ENCODE assay signal across 8 mouse cellular contexts in the genomic region with DNA sequence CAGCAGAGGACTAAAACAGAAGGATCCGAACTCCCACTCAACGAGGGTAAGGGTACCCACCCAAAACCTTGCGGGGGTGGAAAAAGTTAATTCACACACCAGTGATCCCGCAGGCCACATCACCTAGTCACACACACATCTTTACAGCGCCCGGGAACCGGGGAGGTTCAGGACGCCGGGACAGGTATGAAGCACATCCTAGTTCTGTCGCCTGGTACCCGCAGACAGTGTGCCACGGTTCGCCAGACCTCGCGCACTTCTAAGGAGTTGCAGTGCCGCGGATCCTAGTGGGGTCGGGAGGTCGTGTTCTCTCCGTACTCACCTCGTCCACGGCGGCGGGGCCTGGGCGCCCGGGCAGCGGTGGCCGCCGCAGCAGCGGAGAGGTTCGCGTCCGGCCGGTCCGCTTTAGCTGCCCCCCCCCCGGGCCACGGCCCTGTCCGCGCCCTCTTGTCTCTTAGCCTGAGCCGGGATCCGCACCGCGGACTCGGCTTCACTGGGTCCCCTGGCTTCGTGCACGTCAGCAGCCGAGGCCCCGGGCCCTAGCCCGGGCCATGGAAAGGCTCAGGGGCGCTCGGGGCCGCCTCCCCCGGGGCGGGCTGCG. TPM values are rescaled to one million over a fixed set of nuclear protein-coding genes. Genes with fewer than 3 reads are reported as not detected.
DNase-seq lines count a peak whose midpoint lies in the region; ATAC-seq and TF ChIP-seq lines count a peak whose summit lies in the region.

No protein-coding gene starts in this region.

- WGBS in heart, embryonic 15.5 days = under 1% methylated on average over 53 of the region's 55 CpGs
- under 1% methylated on average over 46 of the region's 55 CpGs for WGBS in liver, postnatal 0 days (ENCODE audit: insufficient replicate concordance)

- H3K4me2 ChIP-seq in heart, embryonic 15.5 days = peak overlapping the region; percentile 99
- peak overlapping the region; percentile 93 for H3K4me2 ChIP-seq in liver, postnatal 0 days (ENCODE audit: low read depth, low read length)

- no peak for TF ChIP-seq EP300 in liver, postnatal 0 days (IDR thresholded peaks at IDR 0.05; ENCODE audit: low read depth)

- ATAC-seq in heart, embryonic 15.5 days (replicated peaks; ENCODE audit: insufficient number of reproducible peaks, insufficient read depth, low FRiP score, low read depth) = no peak; the same call in 1 of the 2 replicates
- ATAC-seq in liver, postnatal 0 days = peak; percentile 24; the same call in 1 of the 2 replicates

- intact Hi-C loops in left cerebral cortex, postnatal 36 days (cut with DNase I) = no loop called here
- intact Hi-C loops in left cerebral cortex, postnatal 4 days (cut with DNase I) = no loop called here

- H3K9me3 ChIP-seq in heart, embryonic 15.5 days (replicated peaks) = no peaks in the 10 kb centered on the region
- no peaks in the 10 kb centered on the region for H3K9me3 ChIP-seq in liver, postnatal 0 days (ENCODE audit: low read length)

- H3K4me3 ChIP-seq in cortical plate, adult 2 months (ENCODE audit: insufficient read depth, low read length) = peak overlapping the region; percentile 48
- H3K4me3 ChIP-seq in heart, embryonic 15.5 days = peak overlapping the region; percentile 69
- H3K4me3 ChIP-seq in liver, postnatal 0 days (ENCODE audit: low read depth, low read length) = peak overlapping the region; percentile 57

- H3K27me3 ChIP-seq in heart, embryonic 15.5 days = peaks cover 67% of the 10 kb centered on the region
- peaks cover 68% of the 10 kb centered on the region for H3K27me3 ChIP-seq in liver, postnatal 0 days (ENCODE audit: insufficient read depth, low read length)

- DNase-seq in left cerebral cortex, postnatal 36 days (ENCODE audit: low spot score in 2 of 2) = peak; percentile 28 to 34
- no peak for DNase-seq in left cerebral cortex, postnatal 4 days
- no peak for DNase-seq in liver, postnatal 0 days
- DNase-seq in layer of hippocampus, postnatal 36 days = no peak
- no peak for DNase-seq in ovary, adult 18-20 months (ENCODE audit: low spot score)
- DNase-seq in adrenal gland, postnatal 25 days = no peak

- no peaks in the 10 kb centered on the region for H3K36me3 ChIP-seq in heart, embryonic 15.5 days
- H3K36me3 ChIP-seq in liver, postnatal 0 days (replicated peaks; ENCODE audit: insufficient read depth, low read length) = no peaks in the 10 kb centered on the region

- H3K4me1 ChIP-seq in cortical plate, adult 2 months (ENCODE audit: control insufficient read depth, insufficient read depth, low read length) = no peaks in the 10 kb centered on the region
- peaks cover 54% of the 10 kb centered on the region for H3K4me1 ChIP-seq in heart, embryonic 15.5 days (replicated peaks)
- peaks cover 12% of the 10 kb centered on the region; the same call in 1 of the 2 replicates for H3K4me1 ChIP-seq in liver, postnatal 0 days (ENCODE audit: insufficient read depth)

- no peak for TF ChIP-seq CTCF in cortical plate, adult 2 months (IDR thresholded peaks at IDR 0.05; ENCODE audit: extremely low read depth, insufficient read depth, low read length)
- TF ChIP-seq CTCF in liver, postnatal 0 days (IDR thresholded peaks at IDR 0.05; ENCODE audit: low read depth) = no peak

- H3K9ac ChIP-seq in heart, embryonic 15.5 days = peak overlapping the region; percentile 66
- H3K9ac ChIP-seq in liver, postnatal 0 days (replicated peaks) = peak overlapping the region; percentile 62

- TF ChIP-seq POLR2A in cortical plate, adult 2 months (IDR thresholded peaks at IDR 0.05; ENCODE audit: extremely low read depth, insufficient read depth, low read length) = no peak

- H3K27ac ChIP-seq in cortical plate, adult 2 months (ENCODE audit: insufficient read depth, low read length) = no peak overlapping the region
- peak overlapping the region; percentile 71 for H3K27ac ChIP-seq in heart, embryonic 15.5 days
- H3K27ac ChIP-seq in liver, postnatal 0 days (ENCODE audit: low read depth) = 0 out of 2 replicates have a peak overlapping the region, but pooled peaks have one; percentile 41

RNA-seq across cellular contexts. Expression of a gene that starts 1.1 kb away (rescaled TPM):
- total RNA-seq in left cerebral cortex, postnatal 36 days (2021) = 10 to 100 TPM; 16.6 to 17.2 TPM
- total RNA-seq in left cerebral cortex, postnatal 4 days (2021) = 10 to 100 TPM; 44.6 to 52.6 TPM
- polyA plus RNA-seq in cortical plate, adult 2 months (2012; rRNA removed) = 29.1 and 30.1 TPM in 2 replicates
- polyA plus RNA-seq in heart, embryonic 15.5 days (2015; fragmentation: Nextera tagmentation; extraction: Ambion mirVana) = 4.1 and 7.1 TPM in 2 replicates
- polyA plus RNA-seq in liver, postnatal 0 days (2015; fragmentation: Nextera tagmentation; extraction: Ambion mirVana) = 0.76 and 1.1 TPM in 2 replicates
- total RNA-seq in layer of hippocampus, postnatal 36 days (2021) = 1 to 10 TPM; 4.3 to 4.6 TPM
- 23.1 and 23.6 TPM in 2 replicates for total RNA-seq in adrenal gland, postnatal 25 days (2021)

RNA-seq across cellular contexts. Expression of a gene that starts 29.7 kb away (rescaled TPM):
- 1 to 10 TPM in 1 of 2 experiments, under 1 TPM in 1; 0.41 to 1.2 TPM for total RNA-seq in left cerebral cortex, postnatal 36 days (2021)
- 1 to 10 TPM in 1 of 2 experiments, under 1 TPM in 1; 0.30 to 1.1 TPM for total RNA-seq in left cerebral cortex, postnatal 4 days (2021)
- polyA plus RNA-seq in cortical plate, adult 2 months (2012; rRNA removed) = 0.40 and 0.42 TPM in 2 replicates
- polyA plus RNA-seq in heart, embryonic 15.5 days (2015; fragmentation: Nextera tagmentation; extraction: Ambion mirVana) = 0.53 and 0.98 TPM in 2 replicates
- 5.8 and 6.2 TPM in 2 replicates for polyA plus RNA-seq in liver, postnatal 0 days (2015; fragmentation: Nextera tagmentation; extraction: Ambion mirVana)
- total RNA-seq in layer of hippocampus, postnatal 36 days (2021) = not detected
- not detected in 2 replicates for total RNA-seq in adrenal gland, postnatal 25 days (2021)

RNA-seq across cellular contexts. Expression of a gene that starts 39.9 kb away (rescaled TPM):
- total RNA-seq in left cerebral cortex, postnatal 36 days (2021) = 10 to 100 TPM; 66.3 to 66.8 TPM
- total RNA-seq in left cerebral cortex, postnatal 4 days (2021) = 10 to 100 TPM; 65.0 to 68.4 TPM
- 134 and 156 TPM in 2 replicates for polyA plus RNA-seq in cortical plate, adult 2 months (2012; rRNA removed)
- polyA plus RNA-seq in heart, embryonic 15.5 days (2015; fragmentation: Nextera tagmentation; extraction: Ambion mirVana) = 2.5 and 3.6 TPM in 2 replicates
- polyA plus RNA-seq in liver, postnatal 0 days (2015; fragmentation: Nextera tagmentation; extraction: Ambion mirVana) = 147 and 174 TPM in 2 replicates
- 10 to 100 TPM; 53.9 to 60.6 TPM for total RNA-seq in layer of hippocampus, postnatal 36 days (2021)
- 0.39 and 8.5 TPM in 2 replicates for total RNA-seq in adrenal gland, postnatal 25 days (2021)

Comparison
In these comparisons a context has a peak if more than half of its experiments do, and no peak if none do; other contexts are left out.
1. DNase-seq: peak in left cerebral cortex, postnatal 36 days (2 of 2); none in left cerebral cortex, postnatal 4 days (single experiment), liver, postnatal 0 days (single experiment), layer of hippocampus, postnatal 36 days (0 of 2), ovary, adult 18-20 months (single experiment) and adrenal gland, postnatal 25 days (single experiment).
2. Peak in every context shown above with its lines, with median percentiles within 50 percentile points of each other: H3K4me3 ChIP-seq.